Mouse (Mus musculus): Measurements from ENCODE around the gene Ccdc144b.

DNA sequence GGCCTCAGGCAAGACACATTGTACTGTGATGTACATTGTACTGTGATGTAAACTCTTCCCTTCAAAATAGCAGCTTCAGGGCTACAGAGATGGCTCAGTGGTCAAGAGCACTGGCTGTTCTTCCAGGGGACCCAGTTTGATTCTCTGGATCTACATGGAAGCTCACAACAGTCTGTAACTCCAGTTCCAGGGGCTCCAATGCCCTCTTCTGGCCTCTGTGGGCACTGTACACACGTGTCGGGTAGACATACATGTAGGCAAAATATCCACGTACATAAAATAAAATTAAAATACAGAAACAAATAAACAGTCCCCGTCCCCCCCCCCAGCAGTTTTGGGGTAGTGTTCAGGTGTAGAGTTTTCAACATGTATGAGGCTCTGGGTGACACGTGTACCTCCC is 90.4 kb downstream of the Ccdc144b start:
- TF ChIP-seq EP300 (IDR thresholded peaks at IDR 0.05; ENCODE audit: low read depth) (no peak), CTCF (IDR thresholded peaks at IDR 0.05; ENCODE audit: low read depth) (peak; percentile 59)

Measured in liver, embryonic 14.5 days (tissue).